Comparison of ENCODE assay signal across 8 mouse cellular contexts in the genomic region with DNA sequence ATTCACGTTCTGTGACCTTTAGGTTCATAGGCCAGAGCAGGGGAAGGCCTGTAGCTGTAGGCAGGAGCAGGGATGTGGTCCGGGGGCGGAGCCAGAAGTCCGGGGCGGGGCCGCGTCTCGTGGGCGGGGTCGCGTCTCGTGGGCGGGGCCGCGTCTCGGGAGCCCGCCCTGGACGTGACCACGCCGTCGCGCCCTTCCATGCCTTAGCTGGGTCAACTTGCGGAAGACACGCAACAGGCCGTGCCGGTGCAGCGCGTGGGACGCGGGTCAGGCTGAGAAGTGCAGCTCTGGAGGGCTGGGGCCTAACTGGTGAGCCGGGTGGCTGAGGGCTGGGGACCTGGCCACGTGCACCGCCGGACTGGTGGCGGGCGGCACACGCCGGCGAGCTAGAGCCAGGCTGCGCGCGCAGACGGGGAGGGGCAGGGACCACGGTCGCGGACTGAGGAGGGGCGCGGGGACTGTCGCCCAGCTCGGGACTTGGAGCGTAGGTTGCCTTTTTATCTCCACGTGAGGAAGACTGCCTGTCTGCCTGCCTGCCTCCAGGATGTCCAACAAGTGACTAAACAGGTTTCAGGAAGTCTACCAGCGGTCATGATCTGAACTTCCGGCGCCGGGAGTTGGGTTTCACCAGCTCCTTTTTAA. TPM values are rescaled to one million over a fixed set of nuclear protein-coding genes. Genes with fewer than 3 reads are reported as not detected.
A peak's percentile ranks its signal among the peaks of the same experiment; 100 is the strongest.
DNase-seq lines count a peak whose midpoint lies in the region; ATAC-seq lines count a peak whose summit lies in the region.

Gene Riox2 (plus strand): TSS at position 139 of the 642 bp plus-strand sequence.

- H3K4me1 ChIP-seq in forebrain, embryonic 10.5 days: peaks cover 16% of the 10 kb centered on the region
- peaks cover 7% of the 10 kb centered on the region for H3K4me1 ChIP-seq in heart, embryonic 15.5 days (replicated peaks)
- peaks cover 13% of the 10 kb centered on the region for H3K4me1 ChIP-seq in liver, embryonic 13.5 days (replicated peaks)
- H3K4me1 ChIP-seq in stomach, embryonic 14.5 days (ENCODE audit: control insufficient read depth, insufficient read depth, low read length): no peaks in the 10 kb centered on the region

- 2% methylated on average over 56 of the region's 56 CpGs for WGBS in forebrain, embryonic 10.5 days
- under 1% methylated on average over 56 of the region's 56 CpGs for WGBS in heart, embryonic 15.5 days
- WGBS in liver, embryonic 13.5 days (ENCODE audit: insufficient replicate concordance): under 1% methylated on average over 55 of the region's 56 CpGs
- WGBS in stomach, embryonic 14.5 days: 2% methylated on average over 56 of the region's 56 CpGs

- H3K27me3 ChIP-seq in forebrain, embryonic 10.5 days (ENCODE audit: poor library complexity, severe bottlenecking): no peaks in the 10 kb centered on the region
- no peaks in the 10 kb centered on the region for H3K27me3 ChIP-seq in heart, embryonic 15.5 days
- no peaks in the 10 kb centered on the region for H3K27me3 ChIP-seq in liver, embryonic 13.5 days
- no peaks in the 10 kb centered on the region for H3K27me3 ChIP-seq in stomach, embryonic 14.5 days (ENCODE audit: control insufficient read depth, insufficient read depth, low read length)

- ATAC-seq in heart, embryonic 15.5 days (replicated peaks; ENCODE audit: insufficient number of reproducible peaks, insufficient read depth, low FRiP score, low read depth): peak; percentile 89
- ATAC-seq in liver, embryonic 13.5 days (ENCODE audit: low read depth): peak; percentile 94
- peak; percentile 90 for ATAC-seq in stomach, embryonic 14.5 days (ENCODE audit: insufficient number of reproducible peaks, insufficient read depth, low FRiP score, low read depth)

- H3K4me2 ChIP-seq in heart, embryonic 15.5 days: peak within 1 kb of the TSS; percentile 70
- H3K4me2 ChIP-seq in liver, embryonic 13.5 days: peak within 1 kb of the TSS; percentile 79
- peak within 1 kb of the TSS; percentile 50 for H3K4me2 ChIP-seq in stomach, embryonic 14.5 days (replicated peaks; ENCODE audit: low read depth, low read length)

- peaks cover 15% of the 10 kb centered on the region for H3K36me3 ChIP-seq in forebrain, embryonic 10.5 days (replicated peaks)
- no peaks in the 10 kb centered on the region for H3K36me3 ChIP-seq in heart, embryonic 15.5 days
- H3K36me3 ChIP-seq in liver, embryonic 13.5 days: peaks cover 9% of the 10 kb centered on the region
- 0 out of 2 replicates have a peak, but pooled peaks cover 4% of the 10 kb centered on the region for H3K36me3 ChIP-seq in stomach, embryonic 14.5 days (ENCODE audit: control insufficient read depth, insufficient read depth, low read length)

- peak within 1 kb of the TSS; percentile 60 for H3K9ac ChIP-seq in heart, embryonic 15.5 days
- H3K9ac ChIP-seq in liver, embryonic 13.5 days: peak within 1 kb of the TSS; percentile 75
- H3K9ac ChIP-seq in stomach, embryonic 14.5 days (replicated peaks; ENCODE audit: low read depth, low read length): peak within 1 kb of the TSS; percentile 34

- DNase-seq in CD8-positive naive resting alpha-beta T cell, adult 2 months (ENCODE audit: low read depth in 2 of 2, low spot score in 2 of 2): peak; percentile 77 to 82
- DNase-seq in c-Kit-positive CD71-negative TER-119-negative erythroid progenitor cells, embryonic 14.5 days (ENCODE audit: low read depth): peak; percentile 49
- peak; percentile 82 for DNase-seq in forebrain, embryonic 10.5 days (ENCODE audit: extremely low spot score, low spot score)
- DNase-seq in kidney, postnatal 25 days: peak; percentile 83 to 91
- peak; percentile 82 for DNase-seq in liver, embryonic 13.5 days
- DNase-seq in natural killer cell, adult 2 months (ENCODE audit: low spot score in 2 of 2): peak; percentile 81 to 85

- peak within 1 kb of the TSS; percentile 93 for H3K27ac ChIP-seq in forebrain, embryonic 10.5 days
- peak within 1 kb of the TSS; percentile 62 for H3K27ac ChIP-seq in heart, embryonic 15.5 days
- peak within 1 kb of the TSS; percentile 68 for H3K27ac ChIP-seq in liver, embryonic 13.5 days
- no peak within 1 kb of the TSS for H3K27ac ChIP-seq in stomach, embryonic 14.5 days (ENCODE audit: low read length)

- H3K9me3 ChIP-seq in forebrain, embryonic 10.5 days: no peaks in the 10 kb centered on the region
- no peaks in the 10 kb centered on the region; the same call in 1 of the 2 replicates for H3K9me3 ChIP-seq in heart, embryonic 15.5 days (replicated peaks)
- no peaks in the 10 kb centered on the region for H3K9me3 ChIP-seq in liver, embryonic 13.5 days (replicated peaks)
- H3K9me3 ChIP-seq in stomach, embryonic 14.5 days (ENCODE audit: control insufficient read depth, low read depth, low read length): no peaks in the 10 kb centered on the region

- H3K4me3 ChIP-seq in forebrain, embryonic 10.5 days: peak within 1 kb of the TSS; percentile 74
- H3K4me3 ChIP-seq in heart, embryonic 15.5 days: peak within 1 kb of the TSS; percentile 67
- H3K4me3 ChIP-seq in liver, embryonic 13.5 days (replicated peaks): peak within 1 kb of the TSS; percentile 75
- H3K4me3 ChIP-seq in stomach, embryonic 14.5 days (ENCODE audit: low read depth, low read length): peak within 1 kb of the TSS; percentile 52

RNA-seq across cellular contexts. Expression of gene Riox2, which starts in this region (rescaled TPM):
- polyA plus RNA-seq in forebrain, embryonic 10.5 days (2016; fragmentation: Nextera tagmentation; extraction: Ambion mirVana): 37.7 and 39.9 TPM in 2 replicates
- 22.8 and 25.0 TPM in 2 replicates for polyA plus RNA-seq in heart, embryonic 15.5 days (2015; fragmentation: Nextera tagmentation; extraction: Ambion mirVana)
- 23.0 and 25.3 TPM in 2 replicates for polyA plus RNA-seq in liver, embryonic 13.5 days (2015; fragmentation: Nextera tagmentation; extraction: Ambion mirVana)
- polyA plus RNA-seq in stomach, embryonic 14.5 days (2014; fragmentation: Nextera tagmentation; extraction: Ambion mirVana): 38.3 and 38.7 TPM in 2 replicates
